In genomic region chr3:144067016-144067415, GRCm38 (mm10) we compare ENCODE assay signal across 13 mouse cellular contexts.
"Had no signal": no experiment of that assay in that cellular context is flagged by ENCODE, and none has a peak within 500 bp of the region (broad histone marks: within the 10 kb centered on the region; RNA-seq: fewer than 3 reads in every experiment).

No protein-coding gene starts in this region.

- DNase-seq: gastrocnemius, adult 2 months; gastrocnemius, postnatal 10 days; gastrocnemius, postnatal 25 days; heart, adult 18-20 months; heart, postnatal 10 days; heart, postnatal 4 days; kidney, adult 18-20 months; kidney, adult 8-10 months; kidney, postnatal 10 days; kidney, postnatal 25 days; kidney, postnatal 4 days; liver; liver, embryonic 13.5 days had no signal
